Mouse (Mus musculus) forebrain, embryonic 13.5 days (tissue): ENCODE measurements at regions not wholly inside any gene's neighbourhood (a gene's known extent, or its start where the extent isn't known, plus 50 kb on each side); places are given as distances from the start of the nearest gene placed in this dataset.

ENCODE experiments used
- ATAC-seq: fragments of 200-750 bp; cut with Nextera tagmentation; 2 replicates; pipeline ENCODE4 v1.8.0; 2017
- H3K27ac ChIP-seq: fragments of 300-500 bp; sonication (generic); 2 replicates; pipeline ENCODE4 v1.5.1; 2015; ENCODE audit warnings: inconsistent platforms, mild to moderate bottlenecking, moderate library complexity
- H3K27me3 ChIP-seq: fragments of 300-500 bp; sonication (generic); 2 replicates; pipeline ENCODE4 v1.6.1; 2015; ENCODE audit warnings: mild to moderate bottlenecking, inconsistent platforms
- H3K36me3 ChIP-seq: fragments of 300-500 bp; sonication (generic); 2 replicates; pipeline ENCODE4 v1.6.1; 2015; ENCODE audit warnings: mild to moderate bottlenecking, inconsistent platforms; ENCODE audit not compliant: poor library complexity, severe bottlenecking
- H3K4me1 ChIP-seq: fragments of 300-500 bp; sonication (generic); 2 replicates; pipeline ENCODE4 v1.6.1; 2015; ENCODE audit warnings: inconsistent platforms
- H3K4me2 ChIP-seq: fragments of 300-500 bp; sonication (generic); 2 replicates; pipeline ENCODE4 v1.6.1; 2015; ENCODE audit warnings: inconsistent platforms, mild to moderate bottlenecking, moderate library complexity
- H3K4me3 ChIP-seq: fragments of 300-500 bp; sonication (generic); 2 replicates; pipeline ENCODE4 v1.5.1; 2015; ENCODE audit warnings: mild to moderate bottlenecking, inconsistent platforms
- H3K9ac ChIP-seq: fragments of 300-500 bp; sonication (generic); 2 replicates; pipeline ENCODE4 v1.6.1; 2015; ENCODE audit warnings: mild to moderate bottlenecking, inconsistent platforms
- H3K9me3 ChIP-seq: fragments of 300-500 bp; sonication (generic); replicated peaks from 2 replicates; pipeline ENCODE4 v1.6.1; 2016; ENCODE audit warnings: inconsistent platforms
- WGBS: fragments of 180-500 bp; shearing (Covaris S2); methylation state at CpG from one replicate; pipeline ENCODE4 v1.1.7; 2015; 5-methylcytosine and 5-hydroxymethylcytosine counted together

- H3K4me3 ChIP-seq: no peak overlapping the region
- H3K27ac ChIP-seq: no peak overlapping the region
- H3K4me2 ChIP-seq: no peak overlapping the region
- no peak for ATAC-seq
- H3K9me3 ChIP-seq: no peaks in the 10 kb centered on the region
- no peaks in the 10 kb centered on the region for H3K4me1 ChIP-seq
- H3K36me3 ChIP-seq: no peaks in the 10 kb centered on the region
- no peaks in the 10 kb centered on the region for H3K27me3 ChIP-seq
- no peak overlapping the region for H3K9ac ChIP-seq
- WGBS: 93% methylated on average over 5 of the region's 5 CpGs
Observed at GRCm38 (mm10) chr10:98651599-98651998, 262.6 kb upstream of the Atp2b1 start.

- Histone ChIP-seq H3K4me2 (no peak overlapping the region), H3K36me3 (no peaks in the 10 kb centered on the region), H3K9me3 (no peaks in the 10 kb centered on the region), H3K27ac (no peak overlapping the region), H3K4me1 (no peaks in the 10 kb centered on the region), H3K9ac (no peak overlapping the region), H3K4me3 (no peak overlapping the region), H3K27me3 (no peaks in the 10 kb centered on the region)
- 97% methylated on average over 2 of the region's 2 CpGs for WGBS
- ATAC-seq: no peak
Observed at GRCm38 (mm10) chr10:98652084-98652483, 262.1 kb upstream of the Atp2b1 start.

- Histone ChIP-seq H3K9me3 (no peaks in the 10 kb centered on the region), H3K36me3 (no peaks in the 10 kb centered on the region), H3K4me3 (no peak overlapping the region), H3K4me2 (no peak overlapping the region), H3K27me3 (no peaks in the 10 kb centered on the region), H3K4me1 (no peaks in the 10 kb centered on the region), H3K27ac (no peak overlapping the region), H3K9ac (no peak overlapping the region)
- WGBS: 37% methylated on average over 1 of the region's 1 CpGs
- no peak for ATAC-seq
Observed at GRCm38 (mm10) chr10:98660747-98661146, 253.5 kb upstream of the Atp2b1 start.

GRCm38 (mm10) chr10:98665936-98666505 lies 248.2 kb upstream of the Atp2b1 start:
- Histone ChIP-seq H3K4me1 (no peaks in the 10 kb centered on the region), H3K4me3 (no peak overlapping the region), H3K4me2 (no peak overlapping the region), H3K27me3 (no peaks in the 10 kb centered on the region), H3K9ac (no peak overlapping the region), H3K27ac (no peak overlapping the region), H3K9me3 (no peaks in the 10 kb centered on the region), H3K36me3 (no peaks in the 10 kb centered on the region)
- no peak for ATAC-seq
- WGBS: 90% methylated on average over 3 of the region's 3 CpGs

- no peak overlapping the region for H3K27ac ChIP-seq
- no peak overlapping the region for H3K4me2 ChIP-seq
- H3K36me3 ChIP-seq: no peaks in the 10 kb centered on the region
- H3K4me3 ChIP-seq: no peak overlapping the region
- H3K4me1 ChIP-seq: no peaks in the 10 kb centered on the region
- no peaks in the 10 kb centered on the region for H3K9me3 ChIP-seq
- 89% methylated on average over 1 of the region's 1 CpGs for WGBS
- H3K9ac ChIP-seq: no peak overlapping the region
- H3K27me3 ChIP-seq: no peaks in the 10 kb centered on the region
- no peak for ATAC-seq
Observed at GRCm38 (mm10) chr10:98667728-98668127, 246.5 kb upstream of the Atp2b1 start.

GRCm38 (mm10) chr10:98674131-98674530 lies 240.1 kb upstream of the Atp2b1 start:
- no peaks in the 10 kb centered on the region for H3K36me3 ChIP-seq
- H3K27me3 ChIP-seq: no peaks in the 10 kb centered on the region
- H3K9me3 ChIP-seq: no peaks in the 10 kb centered on the region
- no peak overlapping the region for H3K4me3 ChIP-seq
- H3K4me2 ChIP-seq: no peak overlapping the region
- no peak overlapping the region for H3K27ac ChIP-seq
- 86% methylated on average over 1 of the region's 1 CpGs for WGBS
- no peak overlapping the region for H3K9ac ChIP-seq
- H3K4me1 ChIP-seq: no peaks in the 10 kb centered on the region
- ATAC-seq: no peak

GRCm38 (mm10) chr10:98676907-98677306 lies 237.3 kb upstream of the Atp2b1 start:
- Histone ChIP-seq H3K9me3 (no peaks in the 10 kb centered on the region), H3K4me2 (no peak overlapping the region), H3K27me3 (no peaks in the 10 kb centered on the region), H3K4me1 (no peaks in the 10 kb centered on the region), H3K9ac (no peak overlapping the region), H3K27ac (no peak overlapping the region), H3K4me3 (no peak overlapping the region), H3K36me3 (no peaks in the 10 kb centered on the region)
- ATAC-seq: no peak
- 73% methylated on average over 2 of the region's 2 CpGs for WGBS

- no peaks in the 10 kb centered on the region for H3K9me3 ChIP-seq
- no peaks in the 10 kb centered on the region for H3K4me1 ChIP-seq
- H3K9ac ChIP-seq: no peak overlapping the region
- no peaks in the 10 kb centered on the region for H3K36me3 ChIP-seq
- no peaks in the 10 kb centered on the region for H3K27me3 ChIP-seq
- ATAC-seq: no peak
- H3K27ac ChIP-seq: no peak overlapping the region
- no peak overlapping the region for H3K4me3 ChIP-seq
- no peak overlapping the region for H3K4me2 ChIP-seq
- 88% methylated on average over 4 of the region's 4 CpGs for WGBS
Observed at GRCm38 (mm10) chr10:98678234-98678633, 236.0 kb upstream of the Atp2b1 start.

GRCm38 (mm10) chr10:98682436-98682835 lies 231.8 kb upstream of the Atp2b1 start:
- no peak overlapping the region for H3K4me2 ChIP-seq
- no peaks in the 10 kb centered on the region for H3K36me3 ChIP-seq
- no peaks in the 10 kb centered on the region for H3K27me3 ChIP-seq
- no peak overlapping the region for H3K4me3 ChIP-seq
- no peak for ATAC-seq
- H3K27ac ChIP-seq: no peak overlapping the region
- 89% methylated on average over 1 of the region's 1 CpGs for WGBS
- H3K9ac ChIP-seq: no peak overlapping the region
- no peaks in the 10 kb centered on the region for H3K4me1 ChIP-seq
- no peaks in the 10 kb centered on the region for H3K9me3 ChIP-seq

- 68% methylated on average over 12 of the region's 12 CpGs for WGBS
Observed at GRCm38 (mm10) chr10:98684195-98684594, 230.0 kb upstream of the Atp2b1 start.

GRCm38 (mm10) chr10:98684707-98685106 lies 229.5 kb upstream of the Atp2b1 start:
- WGBS: 79% methylated on average over 8 of the region's 8 CpGs
- H3K4me2 ChIP-seq: no peak overlapping the region

More at GRCm38 (mm10) chr10:98684195-98684594, 230.0 kb upstream of the Atp2b1 start:
- Histone ChIP-seq H3K27me3 (no peaks in the 10 kb centered on the region), H3K4me2 (no peak overlapping the region), H3K4me1 (no peaks in the 10 kb centered on the region), H3K27ac (no peak overlapping the region), H3K9ac (no peak overlapping the region), H3K9me3 (no peaks in the 10 kb centered on the region), H3K36me3 (no peaks in the 10 kb centered on the region), H3K4me3 (no peak overlapping the region)
- no peak for ATAC-seq

GRCm38 (mm10) chr10:98685739-98686138 lies 228.5 kb upstream of the Atp2b1 start:
- no peak overlapping the region for H3K27ac ChIP-seq
- H3K9ac ChIP-seq: no peak overlapping the region
- no peaks in the 10 kb centered on the region for H3K36me3 ChIP-seq
- H3K4me1 ChIP-seq: no peaks in the 10 kb centered on the region
- 82% methylated on average over 2 of the region's 2 CpGs for WGBS
- no peak overlapping the region for H3K4me2 ChIP-seq
- no peak for ATAC-seq
- H3K27me3 ChIP-seq: no peaks in the 10 kb centered on the region
- H3K4me3 ChIP-seq: no peak overlapping the region
- no peaks in the 10 kb centered on the region for H3K9me3 ChIP-seq

More at GRCm38 (mm10) chr10:98684707-98685106, 229.5 kb upstream of the Atp2b1 start:
- ATAC-seq: no peak
- H3K36me3 ChIP-seq: no peaks in the 10 kb centered on the region
- no peaks in the 10 kb centered on the region for H3K27me3 ChIP-seq
- H3K9ac ChIP-seq: no peak overlapping the region
- H3K27ac ChIP-seq: no peak overlapping the region
- no peak overlapping the region for H3K4me3 ChIP-seq
- H3K9me3 ChIP-seq: no peaks in the 10 kb centered on the region
- H3K4me1 ChIP-seq: no peaks in the 10 kb centered on the region

GRCm38 (mm10) chr10:98686370-98686769 lies 227.8 kb upstream of the Atp2b1 start:
- H3K36me3 ChIP-seq: no peaks in the 10 kb centered on the region
- H3K9ac ChIP-seq: no peak overlapping the region
- no peak overlapping the region for H3K4me3 ChIP-seq
- no peaks in the 10 kb centered on the region for H3K27me3 ChIP-seq
- H3K4me2 ChIP-seq: no peak overlapping the region
- H3K27ac ChIP-seq: no peak overlapping the region
- no peaks in the 10 kb centered on the region for H3K4me1 ChIP-seq
- no peak for ATAC-seq
- no peaks in the 10 kb centered on the region for H3K9me3 ChIP-seq
